Mouse (Mus musculus) ES-E14 (cell line): ENCODE measurements at regions not wholly inside any gene's neighbourhood (a gene's known extent, or its start where the extent isn't known, plus 50 kb on each side); places are given as distances from the start of the nearest gene placed in this dataset.

Source experiments
- DNase-seq: peaks from one replicate; pipeline ENCODE4 v3.0.0-alpha.2; 2013; ENCODE audit warnings: low read depth, low spot score
- H3K27ac ChIP-seq: 2 replicates; pipeline ENCODE4 v1.5.1; 2012; ENCODE audit warnings: low read depth, mild to moderate bottlenecking, low read length, moderate library complexity, mixed read lengths; ENCODE audit not compliant: poor library complexity, insufficient read depth, severe bottlenecking
- H3K36me3 ChIP-seq: 2 replicates; pipeline ENCODE4 v1.6.1; 2012; ENCODE audit warnings: mild to moderate bottlenecking, low read length, moderate library complexity, mixed read lengths; ENCODE audit not compliant: control insufficient read depth, poor library complexity, insufficient read depth, severe bottlenecking
- H3K4me1 ChIP-seq, 2 experiments: fragments of 150-350 bp in 1 of 2; sonication (generic) in 1 of 2; 2 replicates each; pipeline ENCODE4 v1.6.1; 2012; ENCODE audit warnings: low read length in 2 of 2, mild to moderate bottlenecking in 1 of 2, mixed read lengths in 1 of 2; ENCODE audit not compliant: control insufficient read depth in 2 of 2, insufficient read depth in 2 of 2, poor library complexity in 1 of 2
- H3K4me3 ChIP-seq, 2 experiments: fragments of 150-350 bp in 1 of 2; sonication (generic) in 1 of 2; 2 replicates each; pipeline ENCODE4 v1.5.1; 2012; ENCODE audit warnings: low read length in 2 of 2, low read depth in 1 of 2, mild to moderate bottlenecking in 1 of 2, mixed read lengths in 1 of 2; ENCODE audit not compliant: insufficient read depth in 1 of 2, poor library complexity in 1 of 2, severe bottlenecking in 1 of 2
- H3K9ac ChIP-seq: 2 replicates; pipeline ENCODE4 v1.6.1; 2012; ENCODE audit warnings: low read depth, mild to moderate bottlenecking, low read length, mixed read lengths; ENCODE audit not compliant: poor library complexity, insufficient read depth, severe bottlenecking
- H3K9me3 ChIP-seq: fragments of 150-350 bp; sonication (generic); 2 replicates; pipeline ENCODE4 v1.6.1; 2012; ENCODE audit warnings: low read depth, mild to moderate bottlenecking, low read length; ENCODE audit not compliant: control insufficient read depth, insufficient read depth
- CHD2 ChIP-seq: IDR thresholded peaks from 2 replicates; pipeline ENCODE4 v1.6.1; 2014; ENCODE audit warnings: mild to moderate bottlenecking, low read depth, low read length, inconsistent platforms
- HCFC1 ChIP-seq: IDR thresholded peaks from 2 replicates; pipeline ENCODE4 v1.6.1; 2012; ENCODE audit warnings: low read length, inconsistent platforms, borderline replicate concordance; ENCODE audit not compliant: insufficient read depth
- MAFK ChIP-seq: IDR thresholded peaks from 2 replicates; pipeline ENCODE4 v1.6.1; 2014; ENCODE audit warnings: mild to moderate bottlenecking, low read depth, low read length, inconsistent platforms; ENCODE audit not compliant: insufficient read depth
- ZC3H11A ChIP-seq: IDR thresholded peaks from 2 replicates; pipeline ENCODE4 v1.6.1; 2012; ENCODE audit warnings: low read depth, mild to moderate bottlenecking, inconsistent platforms, low read length, borderline replicate concordance
- ZNF384 ChIP-seq: IDR thresholded peaks from 2 replicates; pipeline ENCODE4 v1.6.1; 2012; ENCODE audit warnings: low read depth, low read length, inconsistent platforms
- in situ Hi-C, 2 experiments: fragments of 600-800 bp; cut with MboI; formaldehyde crosslinking; loops; one replicate each; pipeline ENCODE4 v1.15.1; 2025; ENCODE audit warnings: low sequenced_read_pairs in 2 of 2, inconsistent platforms in 1 of 2; ENCODE audit not compliant: unreplicated experiment in 2 of 2

GRCm38 (mm10) chrX:105003260-105003659, 76.3 kb upstream of the Pbdc1 start:
- in situ Hi-C loops, result loop anchor here (25.0 kb wide), 1 partner anchor 191 kb away; no protein-coding TSS in a partner anchor
- H3K9me3 ChIP-seq, result no peaks in the 10 kb centered on the region
- TF ChIP-seq ZNF384 (no peak), CHD2 (no peak), ZC3H11A (no peak), HCFC1 (no peak), MAFK (no peak)
- no peak overlapping the region for H3K27ac ChIP-seq
- H3K36me3 ChIP-seq, result no peaks in the 10 kb centered on the region
- H3K4me1 ChIP-seq, result no peaks in the 10 kb centered on the region
- H3K4me3 ChIP-seq, result no peak overlapping the region
- no peak overlapping the region for H3K9ac ChIP-seq
- no peak for DNase-seq

- H3K4me1 ChIP-seq, result no peaks in the 10 kb centered on the region
- no peaks in the 10 kb centered on the region for H3K9me3 ChIP-seq
- TF ChIP-seq ZNF384, result no peak
- H3K27ac ChIP-seq, result no peak overlapping the region
- DNase-seq, result no peak
- in situ Hi-C loops, result loop anchor here (25.0 kb wide), 1 partner anchor 194 kb away; no protein-coding TSS in a partner anchor
- no peak overlapping the region for H3K4me3 ChIP-seq
- H3K36me3 ChIP-seq, result no peaks in the 10 kb centered on the region
- no peak overlapping the region for H3K9ac ChIP-seq
These were observed 73.1 kb upstream of the Pbdc1 start for GRCm38 (mm10) chrX:105006445-105006844.
